Mouse (Mus musculus): ENCODE data around the gene Nav2.

DNA sequence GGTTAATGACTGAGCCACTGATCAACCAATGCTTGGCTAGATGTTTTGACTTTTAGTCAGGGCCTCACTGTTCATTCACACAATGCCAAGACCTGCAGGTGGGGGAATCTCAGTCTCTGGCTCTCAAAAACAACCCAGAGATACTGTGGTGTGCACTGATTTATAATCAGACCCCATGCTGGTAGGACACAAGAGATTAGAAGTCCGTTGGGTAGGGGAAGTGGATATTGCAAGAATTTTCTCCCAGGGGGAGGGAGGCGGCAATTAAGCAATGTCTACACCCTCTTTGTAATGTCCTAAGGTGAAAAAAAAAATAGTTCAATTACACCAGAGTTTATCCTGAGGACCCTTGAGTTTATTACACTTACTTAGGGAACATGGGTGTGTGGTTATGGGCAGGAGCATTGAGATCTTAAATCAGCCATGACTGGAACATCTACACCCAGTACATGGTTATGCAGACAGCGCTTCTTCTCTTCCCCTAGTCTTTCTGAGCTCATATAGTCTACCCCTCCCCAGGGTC lies 332.8 kb downstream of the Nav2 start:
- no peak for TF ChIP-seq CTCF (conservative IDR thresholded peaks at IDR 0.05; ENCODE audit: low read length)
- no peak for TF ChIP-seq POU5F1 (IDR thresholded peaks at IDR 0.05; ENCODE audit: borderline replicate concordance, low read length)
- TF ChIP-seq NANOG (IDR thresholded peaks at IDR 0.05; ENCODE audit: borderline replicate concordance, low read length) = no peak

Measured in E14TG2a.4 (cell line).